Mouse (Mus musculus) heart, embryonic 10.5 days (tissue): Measurements from ENCODE around the gene Poll. TPM values are rescaled to one million over a fixed set of nuclear protein-coding genes. Genes with fewer than 3 reads are reported as not detected.
A peak's percentile ranks its signal among the peaks of the same experiment; 100 is the strongest.

Experiments
- DNase-seq: peaks from one replicate; pipeline ENCODE4 v3.0.0-alpha.2; 2017; ENCODE audit warnings: low spot score
- H3K27ac ChIP-seq: fragments of 300-500 bp; sonication (generic); 2 replicates; pipeline ENCODE4 v1.5.1; 2016; ENCODE audit warnings: mild to moderate bottlenecking
- H3K27me3 ChIP-seq: fragments of 300-500 bp; sonication (generic); 2 replicates; pipeline ENCODE4 v1.6.1; 2016; ENCODE audit warnings: mild to moderate bottlenecking; ENCODE audit not compliant: poor library complexity, insufficient read depth, severe bottlenecking
- H3K36me3 ChIP-seq: fragments of 300-500 bp; sonication (generic); 2 replicates; pipeline ENCODE4 v1.6.1; 2016; ENCODE audit warnings: mild to moderate bottlenecking, moderate library complexity
- H3K4me1 ChIP-seq: fragments of 300-500 bp; sonication (generic); 2 replicates; pipeline ENCODE4 v1.6.1; 2016; ENCODE audit warnings: mild to moderate bottlenecking
- H3K4me3 ChIP-seq: fragments of 300-500 bp; sonication (generic); 2 replicates; pipeline ENCODE4 v1.5.1; 2016; ENCODE audit warnings: mild to moderate bottlenecking, moderate library complexity
- H3K9me3 ChIP-seq: fragments of 300-500 bp; sonication (generic); 2 replicates; pipeline ENCODE4 v1.6.1; 2016; ENCODE audit warnings: mild to moderate bottlenecking, moderate library complexity
- WGBS: fragments of 180-500 bp; shearing (Covaris S2); methylation state at CpG from one replicate; pipeline ENCODE4 v1.1.7; 2016; 5-methylcytosine and 5-hydroxymethylcytosine counted together
- polyA plus RNA-seq: library from polyadenylated mRNA; unstranded; fragments of >200 nt; fragmentation: Nextera tagmentation; extraction: Ambion mirVana; gene quantifications from 2 replicates; pipeline ENCODE4 v1.2.1, GENCODE M21; 2016

The Poll gene
- 19.2 and 19.4 TPM in 2 replicates for polyA plus RNA-seq

DNA sequence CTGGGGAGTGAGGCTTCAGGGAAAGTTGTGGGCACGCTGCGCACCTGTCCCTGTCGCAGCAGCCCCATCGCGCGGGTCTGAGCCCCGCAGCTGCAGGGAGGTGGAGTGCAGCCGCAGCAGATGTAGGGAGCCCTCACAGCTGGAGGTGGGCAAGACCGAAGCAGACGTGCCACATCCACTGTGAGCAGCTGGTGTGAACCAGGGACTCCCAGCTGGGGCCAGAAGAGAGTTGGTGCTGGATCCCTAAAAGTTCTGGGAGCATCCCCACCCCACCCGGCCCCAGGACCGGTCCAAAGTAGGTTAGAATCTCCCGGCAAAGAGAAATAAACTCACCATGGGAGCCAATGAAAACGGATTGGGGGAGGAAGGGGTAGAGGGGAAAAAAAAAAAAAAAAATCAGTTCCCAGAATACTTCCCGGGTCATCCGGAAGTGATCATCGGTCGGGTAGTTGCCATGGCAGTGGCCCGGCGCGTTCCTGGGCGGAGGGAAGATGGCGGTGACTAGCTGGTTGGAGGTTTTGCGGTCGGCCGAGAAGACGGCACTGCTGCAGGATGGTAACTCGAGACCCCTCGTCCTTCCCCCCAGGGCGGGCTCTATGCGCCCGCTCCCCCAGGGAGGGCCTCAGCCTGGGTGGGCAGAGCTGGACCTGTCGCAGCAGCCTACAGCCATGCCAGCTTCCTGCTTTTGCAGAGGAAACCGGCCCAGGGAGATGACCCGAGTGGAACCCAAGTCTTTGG lies at the start of gene Poll, which contains the start of gene Gm17018:
TSS of gene Poll (minus strand) at position 379 of the 738 bp plus-strand sequence.
TSS of gene Gm17018 (plus strand) at position 463 of the 738 bp plus-strand sequence.
- Histone ChIP-seq H3K27me3 (no peaks in the 10 kb centered on the region; the same call in 1 of the 2 replicates), H3K27ac (peak within 1 kb of the TSS; percentile 91), H3K4me3 (peak within 1 kb of the TSS; percentile 91), H3K36me3 (peaks cover 30% of the 10 kb centered on the region), H3K4me1 (peaks cover 11% of the 10 kb centered on the region), H3K9me3 (no peaks in the 10 kb centered on the region)
- WGBS: under 1% methylated on average over 35 of the region's 35 CpGs
- DNase-seq: peak; percentile 93

DNA sequence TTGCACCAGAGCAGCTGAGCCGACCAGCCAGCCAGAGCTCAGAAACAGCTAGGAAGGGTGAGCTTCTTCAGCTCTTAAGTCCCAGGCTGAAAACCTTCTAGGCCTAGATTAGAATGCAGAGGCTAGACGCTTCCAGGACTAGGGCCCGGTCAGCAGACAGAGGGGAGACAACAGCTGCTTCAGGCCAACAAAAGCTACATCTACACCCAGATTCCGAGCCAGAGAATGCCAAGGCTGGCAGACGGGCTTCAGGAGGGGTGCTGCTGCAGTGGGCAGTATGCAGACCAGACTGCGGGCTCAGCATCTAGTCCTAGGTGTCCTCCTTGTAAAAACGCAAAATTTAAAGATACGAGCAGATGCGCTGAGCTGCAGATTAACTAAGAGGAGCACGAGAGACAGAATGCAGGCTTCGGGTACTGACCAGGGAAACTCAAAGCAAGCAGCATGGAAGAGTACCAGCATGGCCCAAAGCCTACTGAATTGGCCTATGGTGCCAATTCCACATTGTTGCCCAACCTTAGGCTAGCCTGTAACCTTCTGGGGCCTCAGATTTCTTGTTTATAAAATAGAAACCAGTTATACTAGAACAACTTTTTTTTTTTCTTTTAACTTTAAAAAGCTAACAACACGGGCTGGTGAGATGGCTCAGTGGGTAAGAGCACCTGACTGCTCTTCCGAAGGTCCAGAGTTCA lies 48.5 kb upstream of the Poll start:
- WGBS: 84% methylated on average over 13 of the region's 13 CpGs
- Histone ChIP-seq H3K36me3 (no peaks in the 10 kb centered on the region), H3K4me1 (peaks cover 37% of the 10 kb centered on the region), H3K27me3 (peaks cover 3% of the 10 kb centered on the region; the same call in 1 of the 2 replicates), H3K27ac (no peak overlapping the region), H3K9me3 (no peaks in the 10 kb centered on the region), H3K4me3 (no peak overlapping the region)
- DNase-seq: no peak

DNA sequence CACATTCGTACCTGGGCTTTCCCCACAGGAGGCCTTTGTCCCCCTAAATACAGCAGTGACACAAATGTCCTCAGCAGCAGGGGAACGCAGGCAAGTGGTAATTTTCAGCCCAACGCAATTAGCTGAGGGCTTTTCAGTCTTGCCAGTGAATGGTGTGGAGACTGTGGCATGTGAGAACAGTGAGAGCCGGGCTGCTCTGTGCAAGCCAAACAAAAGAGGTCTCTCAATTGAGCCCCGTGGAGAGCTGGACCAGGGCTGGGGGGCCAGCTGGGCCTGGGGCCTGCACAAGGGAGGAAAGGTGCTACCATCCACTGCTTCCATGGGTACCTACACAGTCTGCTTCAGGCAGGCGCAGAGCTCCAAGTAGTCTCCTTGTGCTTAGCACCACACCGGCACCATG lies 47.1 kb upstream of the Poll start:
- Histone ChIP-seq H3K27me3 (peaks cover 3% of the 10 kb centered on the region; the same call in 1 of the 2 replicates), H3K27ac (peak overlapping the region; percentile 42; the same call in 1 of the 2 replicates), H3K4me3 (no peak overlapping the region), H3K4me1 (peaks cover 41% of the 10 kb centered on the region), H3K9me3 (no peaks in the 10 kb centered on the region), H3K36me3 (no peaks in the 10 kb centered on the region)
- DNase-seq: no peak
- WGBS: 40% methylated on average over 7 of the region's 7 CpGs

DNA sequence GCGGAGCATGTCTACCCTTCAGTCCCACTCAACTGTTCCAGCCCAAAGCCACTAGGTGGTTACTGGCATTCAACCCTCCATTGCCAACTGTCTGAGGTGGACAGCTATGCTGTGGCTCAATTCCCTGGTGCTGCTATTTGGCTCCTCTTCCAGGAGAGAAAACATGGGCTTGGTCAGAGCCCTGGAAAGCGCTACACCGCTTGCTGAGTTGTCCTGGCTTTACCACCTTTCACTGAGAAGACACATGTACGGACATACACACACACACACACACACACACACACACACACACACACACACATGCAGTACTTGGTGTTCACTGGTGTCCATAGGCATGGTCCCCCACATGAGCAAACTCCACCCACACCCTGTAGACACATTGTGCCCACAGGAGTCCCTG lies 46.4 kb upstream of the Poll start:
- H3K27me3 ChIP-seq: peaks cover 3% of the 10 kb centered on the region; the same call in 1 of the 2 replicates
- no peaks in the 10 kb centered on the region for H3K9me3 ChIP-seq
- H3K36me3 ChIP-seq: peaks cover 5% of the 10 kb centered on the region; the same call in 1 of the 2 replicates
- H3K4me1 ChIP-seq: peaks cover 41% of the 10 kb centered on the region
- no peak for DNase-seq
- no peak overlapping the region for H3K27ac ChIP-seq
- WGBS: 87% methylated on average over 4 of the region's 4 CpGs
- no peak overlapping the region for H3K4me3 ChIP-seq

DNA sequence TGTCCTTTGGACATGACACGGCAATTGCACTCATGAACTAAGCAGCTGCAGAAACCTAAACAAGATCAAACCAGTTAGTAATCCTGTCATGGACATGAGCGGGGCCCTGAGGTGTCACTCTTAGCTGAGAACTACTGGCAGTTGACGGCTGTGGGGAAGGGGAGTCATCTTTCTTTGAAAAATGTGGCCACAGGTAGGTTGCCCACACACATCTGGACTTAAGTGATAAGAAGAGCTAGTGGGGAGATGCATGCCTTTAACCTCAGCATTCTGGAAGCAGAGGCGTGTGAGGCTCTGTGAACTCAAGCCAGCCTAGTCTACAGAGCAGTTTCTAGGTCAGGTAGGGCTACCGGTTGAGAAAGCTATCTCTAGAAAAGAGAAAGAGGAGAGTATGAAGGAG lies 42.3 kb upstream of the Poll start:
- H3K9me3 ChIP-seq: no peaks in the 10 kb centered on the region
- H3K4me3 ChIP-seq: no peak overlapping the region
- H3K27me3 ChIP-seq: peaks cover 6% of the 10 kb centered on the region; the same call in 1 of the 2 replicates
- WGBS: 70% methylated on average over 5 of the region's 5 CpGs
- DNase-seq: no peak
- peaks cover 16% of the 10 kb centered on the region for H3K36me3 ChIP-seq
- peaks cover 26% of the 10 kb centered on the region for H3K4me1 ChIP-seq
- no peak overlapping the region for H3K27ac ChIP-seq

DNA sequence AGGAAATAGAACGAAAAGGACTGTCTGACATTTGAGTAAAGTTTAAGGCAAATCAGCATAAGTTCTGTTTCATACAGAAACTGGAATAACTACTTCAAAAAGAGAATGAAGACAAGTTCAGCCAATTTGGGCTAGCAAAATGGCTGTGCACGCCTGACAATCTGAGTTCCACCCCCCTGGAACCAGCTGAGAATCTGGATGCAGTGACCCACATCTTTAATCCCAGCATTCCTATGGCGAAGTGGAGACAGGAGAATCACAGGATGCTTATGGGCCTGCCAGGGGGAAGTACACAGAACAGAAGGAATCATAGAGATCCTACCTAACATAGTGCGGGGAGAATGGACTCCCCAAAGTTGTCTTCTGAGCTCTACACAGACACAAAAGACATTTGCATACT lies 36.8 kb upstream of the Poll start:
- H3K27ac ChIP-seq: no peak overlapping the region
- DNase-seq: no peak
- 0 out of 2 replicates have a peak, but pooled peaks cover 3% of the 10 kb centered on the region for H3K27me3 ChIP-seq
- no peak overlapping the region for H3K4me3 ChIP-seq
- H3K9me3 ChIP-seq: no peaks in the 10 kb centered on the region
- H3K36me3 ChIP-seq: peaks cover 18% of the 10 kb centered on the region
- peaks cover 15% of the 10 kb centered on the region for H3K4me1 ChIP-seq
- 80% methylated on average over 4 of the region's 4 CpGs for WGBS

DNA sequence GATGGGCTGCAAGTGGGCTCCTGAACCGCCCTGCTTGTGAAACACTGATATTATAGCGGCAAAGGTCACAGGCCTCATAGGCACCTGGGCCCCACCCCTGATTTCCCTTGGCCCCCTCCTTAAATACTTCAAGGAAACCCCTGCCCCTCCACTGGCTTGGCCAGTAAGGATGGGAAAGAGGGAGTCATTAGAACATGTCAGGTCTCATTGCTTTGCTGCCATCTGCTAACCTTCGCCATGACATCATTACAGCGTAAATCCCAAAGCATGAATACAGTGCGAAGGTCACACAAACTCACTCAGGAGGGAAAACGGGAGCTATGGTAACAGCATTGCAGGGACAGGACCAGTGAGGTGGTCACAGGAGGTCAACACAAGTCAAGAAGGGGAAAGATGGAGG lies 36.1 kb upstream of the Poll start:
- WGBS: 87% methylated on average over 6 of the region's 6 CpGs
- H3K27ac ChIP-seq: no peak overlapping the region

DNA sequence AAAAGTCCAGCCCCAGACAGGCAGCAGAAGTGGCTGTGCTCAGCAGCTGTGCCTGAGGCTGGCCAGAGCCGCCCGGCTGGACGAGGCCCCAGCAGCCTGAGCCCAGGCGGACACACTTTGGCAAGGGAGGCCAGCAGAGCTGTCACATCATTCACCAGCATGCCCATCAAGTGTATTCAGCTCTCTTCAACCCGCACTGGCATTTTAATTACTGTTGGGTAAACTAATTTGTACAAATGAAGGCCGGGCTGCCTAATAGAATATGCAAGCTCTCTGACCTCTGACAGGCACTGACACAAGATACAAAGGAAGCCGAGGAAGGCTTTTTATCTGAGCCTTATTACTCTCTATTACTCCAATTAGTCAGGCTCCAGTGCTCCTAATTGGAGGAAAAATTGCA lies 35.7 kb upstream of the Poll start:
- Histone ChIP-seq H3K4me3 (no peak overlapping the region), H3K27ac (no peak overlapping the region), H3K9me3 (no peaks in the 10 kb centered on the region), H3K36me3 (peaks cover 19% of the 10 kb centered on the region), H3K4me1 (peaks cover 18% of the 10 kb centered on the region), H3K27me3 (0 out of 2 replicates have a peak, but pooled peaks cover 3% of the 10 kb centered on the region)
- WGBS: 54% methylated on average over 7 of the region's 7 CpGs
- DNase-seq: no peak

More for the DNA sequence above, 36.1 kb upstream of the Poll start:
- Histone ChIP-seq H3K4me1 (peaks cover 18% of the 10 kb centered on the region), H3K27me3 (0 out of 2 replicates have a peak, but pooled peaks cover 3% of the 10 kb centered on the region), H3K4me3 (no peak overlapping the region), H3K9me3 (no peaks in the 10 kb centered on the region), H3K36me3 (peaks cover 20% of the 10 kb centered on the region)
- no peak for DNase-seq

DNA sequence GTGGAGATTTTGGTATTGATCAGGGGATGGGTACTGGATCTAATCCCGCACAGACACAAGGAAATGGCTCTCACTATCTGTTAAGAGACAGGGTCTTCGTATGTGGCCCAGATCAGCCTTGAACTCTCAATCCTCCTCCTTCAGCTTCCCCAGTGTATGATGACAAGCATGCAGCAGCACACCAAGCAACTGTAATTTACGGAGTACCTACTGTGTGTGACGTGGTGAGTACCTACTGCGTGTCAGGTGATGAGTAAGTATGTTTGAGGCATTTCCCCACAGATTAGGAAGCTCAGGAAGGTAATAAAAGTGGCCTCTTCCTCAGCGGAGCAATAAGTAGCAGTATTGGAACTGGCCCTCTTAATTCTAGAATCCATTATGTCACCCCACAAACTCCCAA lies 35.1 kb upstream of the Poll start:
- DNase-seq: no peak
- Histone ChIP-seq H3K4me3 (no peak overlapping the region), H3K4me1 (peaks cover 18% of the 10 kb centered on the region), H3K36me3 (peaks cover 19% of the 10 kb centered on the region), H3K27me3 (0 out of 2 replicates have a peak, but pooled peaks cover 3% of the 10 kb centered on the region), H3K27ac (no peak overlapping the region), H3K9me3 (no peaks in the 10 kb centered on the region)
- 90% methylated on average over 6 of the region's 6 CpGs for WGBS

DNA sequence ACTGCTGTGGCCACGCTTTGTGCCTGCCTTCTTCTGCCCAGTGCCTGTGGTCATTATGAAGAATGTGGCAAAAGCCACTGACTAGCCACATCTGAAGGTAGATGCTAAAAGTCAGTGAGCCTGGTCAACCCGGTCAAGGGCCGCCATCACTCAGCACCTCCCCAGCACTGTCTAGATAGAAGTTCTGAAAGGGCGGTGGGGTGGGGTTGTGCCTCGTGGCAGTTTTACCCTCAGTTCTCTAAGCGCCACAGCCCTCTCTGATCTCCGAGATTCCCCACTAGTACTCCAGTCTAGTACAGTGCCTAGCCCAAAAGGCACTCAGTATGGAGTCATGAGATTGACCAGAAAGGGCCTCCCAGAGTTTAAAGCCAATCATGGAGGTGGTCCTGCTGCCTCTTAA lies 33.7 kb upstream of the Poll start:
- H3K27me3 ChIP-seq: 0 out of 2 replicates have a peak, but pooled peaks cover 3% of the 10 kb centered on the region
- 73% methylated on average over 7 of the region's 7 CpGs for WGBS
- no peak for DNase-seq

DNA sequence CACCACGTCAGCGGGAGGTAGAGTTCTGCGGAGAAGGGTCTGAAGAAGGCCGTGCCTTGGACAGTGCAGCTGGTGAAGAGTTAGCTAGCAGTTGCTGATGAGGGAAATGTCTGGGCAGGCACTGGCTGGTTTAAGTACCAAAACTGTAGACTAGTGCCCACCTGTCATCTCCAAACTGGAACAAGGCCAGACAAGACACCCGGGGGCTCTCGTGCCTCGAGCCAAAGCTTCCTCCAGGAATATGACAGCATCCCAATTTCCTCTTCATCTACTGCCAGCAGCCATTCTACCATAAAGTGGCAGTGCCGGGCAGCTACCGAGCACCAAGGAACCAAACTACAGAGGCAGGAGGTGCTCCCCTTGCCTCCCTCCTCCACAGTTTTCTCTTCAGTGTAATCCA lies 32.6 kb upstream of the Poll start:
- Histone ChIP-seq H3K4me3 (no peak overlapping the region), H3K36me3 (peaks cover 16% of the 10 kb centered on the region), H3K9me3 (no peaks in the 10 kb centered on the region), H3K27me3 (no peaks in the 10 kb centered on the region), H3K27ac (no peak overlapping the region), H3K4me1 (peaks cover 18% of the 10 kb centered on the region)
- no peak for DNase-seq
- WGBS: 89% methylated on average over 9 of the region's 9 CpGs

More for the DNA sequence above, 33.7 kb upstream of the Poll start:
- H3K4me1 ChIP-seq: peaks cover 18% of the 10 kb centered on the region
- H3K27ac ChIP-seq: no peak overlapping the region
- H3K4me3 ChIP-seq: no peak overlapping the region
- H3K36me3 ChIP-seq: peaks cover 16% of the 10 kb centered on the region
- H3K9me3 ChIP-seq: no peaks in the 10 kb centered on the region

DNA sequence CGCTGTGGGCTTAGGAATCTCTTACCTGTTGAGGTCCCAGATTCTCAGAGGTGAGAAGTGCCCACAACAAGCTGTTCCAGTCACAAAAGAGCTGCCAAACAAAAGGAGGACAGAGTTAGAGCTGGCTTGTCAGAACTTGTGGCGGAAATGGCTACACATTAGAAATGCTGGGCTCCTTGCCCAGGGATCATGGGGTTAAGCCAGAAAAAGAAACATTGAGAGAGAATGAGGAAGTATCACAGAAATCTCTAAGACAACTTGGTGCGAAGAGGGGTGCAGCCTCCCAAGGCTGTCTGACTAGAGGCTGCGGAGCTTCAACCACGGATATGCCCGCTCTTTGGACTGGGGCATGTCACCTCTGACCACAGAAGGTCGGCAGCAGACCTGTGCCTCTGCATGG lies 31.4 kb upstream of the Poll start:
- DNase-seq: no peak
- Histone ChIP-seq H3K4me3 (no peak overlapping the region), H3K9me3 (no peaks in the 10 kb centered on the region), H3K36me3 (peaks cover 16% of the 10 kb centered on the region), H3K27me3 (no peaks in the 10 kb centered on the region), H3K4me1 (peaks cover 21% of the 10 kb centered on the region), H3K27ac (no peak overlapping the region)
- WGBS: 84% methylated on average over 7 of the region's 7 CpGs

DNA sequence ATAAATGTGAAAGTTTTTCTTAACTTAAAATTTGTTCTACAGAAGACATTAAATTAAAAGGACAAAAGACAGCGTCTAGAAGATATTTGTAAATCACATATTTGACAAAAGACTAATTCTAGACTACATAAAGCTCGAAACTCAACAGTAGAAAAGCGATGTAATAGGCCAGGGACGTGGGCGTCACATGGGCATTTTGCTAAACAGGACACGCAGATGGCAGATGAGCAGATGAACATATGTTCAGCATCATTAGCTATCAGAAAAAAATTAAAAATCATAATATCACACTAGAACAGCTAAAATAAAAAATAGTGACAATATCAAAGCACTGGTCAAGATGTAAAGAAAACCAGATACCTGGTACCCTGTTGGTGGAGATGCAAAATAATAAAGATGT lies 29.4 kb upstream of the Poll start:
- Histone ChIP-seq H3K27me3 (no peaks in the 10 kb centered on the region), H3K36me3 (peaks cover 14% of the 10 kb centered on the region), H3K9me3 (no peaks in the 10 kb centered on the region), H3K27ac (no peak overlapping the region), H3K4me3 (no peak overlapping the region), H3K4me1 (peaks cover 25% of the 10 kb centered on the region; the same call in 1 of the 2 replicates)
- 92% methylated on average over 6 of the region's 6 CpGs for WGBS
- DNase-seq: no peak
